Mouse (Mus musculus) liver, embryonic 12.5 days (tissue): Measurements from ENCODE around the gene Bmp2. TPM values are rescaled to one million over a fixed set of nuclear protein-coding genes. Genes with fewer than 3 reads are reported as not detected.

Experiments
- ATAC-seq: fragments of 200-750 bp; cut with Nextera tagmentation; 2 replicates; pipeline ENCODE4 v1.8.0; 2017; ENCODE audit warnings: moderate number of reproducible peaks, mild to moderate bottlenecking, moderate library complexity
- H3K27ac ChIP-seq: fragments of 300-500 bp; sonication (generic); 2 replicates; pipeline ENCODE4 v1.5.1; 2016; ENCODE audit warnings: mild to moderate bottlenecking
- H3K27me3 ChIP-seq: fragments of 300-500 bp; sonication (generic); replicated peaks from 2 replicates; pipeline ENCODE4 v1.6.1; 2016; ENCODE audit warnings: mild to moderate bottlenecking, moderate library complexity
- H3K36me3 ChIP-seq: fragments of 300-500 bp; sonication (generic); 2 replicates; pipeline ENCODE4 v1.6.1; 2016; ENCODE audit warnings: mild to moderate bottlenecking, moderate library complexity
- H3K4me1 ChIP-seq: fragments of 300-500 bp; sonication (generic); 2 replicates; pipeline ENCODE4 v1.6.1; 2016
- H3K4me2 ChIP-seq: fragments of 300-500 bp; sonication (generic); 2 replicates; pipeline ENCODE4 v1.6.1; 2016; ENCODE audit warnings: mild to moderate bottlenecking, moderate library complexity
- H3K4me3 ChIP-seq: fragments of 300-500 bp; sonication (generic); 2 replicates; pipeline ENCODE4 v1.5.1; 2016; ENCODE audit warnings: mild to moderate bottlenecking, moderate library complexity
- H3K9ac ChIP-seq: fragments of 300-500 bp; sonication (generic); 2 replicates; pipeline ENCODE4 v1.6.1; 2016; ENCODE audit warnings: mild to moderate bottlenecking, moderate library complexity
- H3K9me3 ChIP-seq: fragments of 300-500 bp; sonication (generic); replicated peaks from 2 replicates; pipeline ENCODE4 v1.6.1; 2016; ENCODE audit warnings: mild to moderate bottlenecking, moderate library complexity
- WGBS: fragments of 180-500 bp; shearing (Covaris S2); methylation state at CpG from one replicate; pipeline ENCODE4 v1.1.7; 2016; ENCODE audit not compliant: insufficient replicate concordance; 5-methylcytosine and 5-hydroxymethylcytosine counted together
- polyA plus RNA-seq: library from polyadenylated mRNA; unstranded; fragments of >200 nt; fragmentation: Nextera tagmentation; extraction: Ambion mirVana; gene quantifications from 2 replicates; pipeline ENCODE4 v1.2.1, GENCODE M21; 2016

The Bmp2 gene
- 6.7 TPM in 2 replicates for polyA plus RNA-seq

DNA sequence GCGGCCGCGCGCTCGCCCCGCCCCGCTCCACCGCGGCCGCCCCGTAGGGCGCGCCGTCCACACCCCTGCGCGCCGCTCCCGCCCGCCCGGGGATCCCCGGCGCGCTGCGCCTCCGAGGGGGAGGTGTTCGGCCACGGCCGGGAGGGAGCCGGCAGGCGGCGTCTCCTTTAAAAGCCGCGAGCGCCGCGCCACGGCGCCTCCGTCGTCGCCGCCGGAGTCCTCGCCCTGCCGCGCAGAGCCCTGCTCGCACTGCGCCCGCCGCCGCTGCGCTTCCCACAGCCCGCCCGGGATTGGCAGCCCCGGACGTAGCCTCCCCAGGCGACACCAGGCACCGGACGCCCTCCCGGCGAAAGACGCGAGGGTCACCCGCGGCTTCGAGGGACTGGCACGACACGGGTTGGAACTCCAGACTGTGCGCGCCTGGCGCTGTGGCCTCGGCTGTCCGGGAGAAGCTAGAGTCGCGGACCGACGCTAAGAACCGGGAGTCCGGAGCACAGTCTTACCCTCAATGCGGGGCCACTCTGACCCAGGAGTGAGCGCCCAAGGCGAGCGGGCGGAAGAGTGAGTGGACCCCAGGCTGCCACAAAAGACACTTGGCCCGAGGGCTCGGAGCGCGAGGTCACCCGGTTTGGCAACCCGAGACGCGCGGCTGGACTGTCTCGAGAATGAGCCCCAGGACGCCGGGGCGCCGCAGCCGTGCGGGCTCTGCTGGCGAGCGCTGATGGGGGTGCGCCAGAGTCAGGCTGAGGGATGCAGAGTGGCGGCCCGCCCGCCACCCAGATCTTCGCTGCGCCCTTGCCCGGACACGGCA lies at the start of gene Bmp2:
Gene Bmp2 (plus strand): TSS at position 129 of the 811 bp plus-strand sequence.
- Histone ChIP-seq H3K27ac (no peak within 1 kb of the TSS), H3K27me3 (peaks cover 78% of the 10 kb centered on the region), H3K4me3 (peak within 1 kb of the TSS; percentile 53), H3K9me3 (no peaks in the 10 kb centered on the region), H3K4me2 (peak within 1 kb of the TSS; percentile 66), H3K9ac (peak within 1 kb of the TSS; percentile 31), H3K36me3 (no peaks in the 10 kb centered on the region), H3K4me1 (0 out of 2 replicates have a peak, but pooled peaks cover 8% of the 10 kb centered on the region)
- ATAC-seq, result peak; percentile 56; the same call in 1 of the 2 replicates
- WGBS, result 0% methylated on average over 84 of the region's 110 CpGs

DNA sequence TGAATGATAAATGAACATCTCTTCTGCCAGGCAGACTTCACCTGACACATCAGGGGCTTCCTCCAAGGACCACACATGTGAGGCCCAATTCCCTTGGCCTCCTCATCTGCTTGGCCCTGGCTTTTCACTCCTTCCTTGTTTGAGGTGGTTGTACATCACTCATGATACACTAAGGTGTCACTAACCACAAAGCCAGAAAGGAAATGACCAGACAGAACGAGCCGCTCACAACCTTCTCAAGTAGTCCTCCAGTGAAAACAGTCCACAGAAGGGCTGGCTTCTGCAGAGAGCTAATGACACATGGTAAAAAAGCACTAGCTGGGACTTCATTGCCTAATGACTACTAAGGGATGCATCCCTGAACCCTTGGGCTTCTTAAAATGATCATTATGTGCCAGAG lies 46.3 kb upstream of the Bmp2 start:
- Histone ChIP-seq H3K4me1 (0 out of 2 replicates have a peak, but pooled peaks cover 3% of the 10 kb centered on the region), H3K9me3 (no peaks in the 10 kb centered on the region), H3K4me3 (no peak overlapping the region), H3K36me3 (no peaks in the 10 kb centered on the region), H3K9ac (no peak overlapping the region), H3K27ac (no peak overlapping the region), H3K27me3 (no peaks in the 10 kb centered on the region), H3K4me2 (no peak overlapping the region)
- 19% methylated on average over 2 of the region's 2 CpGs for WGBS
- ATAC-seq, result no peak

DNA sequence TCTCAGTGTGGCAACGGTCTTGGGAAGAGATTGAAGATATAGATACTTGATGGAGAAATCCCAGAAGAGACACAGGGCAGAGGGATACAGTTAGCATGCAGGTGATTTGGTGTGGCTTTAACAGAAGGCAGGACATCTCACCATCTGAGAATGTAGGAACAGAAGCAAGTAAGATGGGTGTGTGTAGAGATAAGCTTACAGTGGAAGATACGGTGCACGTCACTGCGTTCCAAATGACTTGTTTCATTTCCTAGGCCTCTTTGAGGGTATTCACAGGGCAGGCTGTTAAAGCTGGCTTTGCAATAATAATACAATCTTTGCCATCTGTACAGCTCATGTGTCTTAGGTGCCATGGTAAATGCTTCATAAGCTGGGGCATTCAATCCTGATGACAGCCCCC lies 44.9 kb upstream of the Bmp2 start:
- H3K27me3 ChIP-seq, result no peaks in the 10 kb centered on the region
- 0 out of 2 replicates have a peak, but pooled peaks cover 3% of the 10 kb centered on the region for H3K4me1 ChIP-seq
- 53% methylated on average over 4 of the region's 4 CpGs for WGBS
- H3K36me3 ChIP-seq, result no peaks in the 10 kb centered on the region
- ATAC-seq, result no peak
- no peak overlapping the region for H3K9ac ChIP-seq
- H3K4me2 ChIP-seq, result no peak overlapping the region
- H3K9me3 ChIP-seq, result no peaks in the 10 kb centered on the region
- no peak overlapping the region for H3K27ac ChIP-seq
- H3K4me3 ChIP-seq, result no peak overlapping the region

DNA sequence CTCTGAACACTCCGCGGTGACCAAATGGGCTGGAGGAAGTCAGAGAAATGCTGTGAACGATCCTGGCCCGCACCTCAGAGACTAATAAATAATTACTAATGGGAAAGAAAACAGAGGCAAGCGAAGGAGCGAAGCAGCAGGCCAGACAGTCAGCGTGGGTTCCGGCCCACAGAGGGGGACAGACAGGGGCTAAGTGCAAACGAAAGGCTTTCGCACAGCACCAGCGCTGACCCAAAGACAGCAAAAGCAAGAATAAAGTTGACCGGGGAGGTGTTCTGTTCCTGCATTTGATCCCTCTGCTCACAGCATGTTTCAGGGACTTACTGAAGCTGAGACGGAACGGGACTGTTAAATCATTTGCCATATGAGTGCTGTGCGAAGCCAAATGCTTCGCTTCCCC lies 42.8 kb upstream of the Bmp2 start:
- Histone ChIP-seq H3K9ac (no peak overlapping the region), H3K27ac (no peak overlapping the region), H3K4me1 (no peaks in the 10 kb centered on the region), H3K9me3 (no peaks in the 10 kb centered on the region), H3K4me2 (no peak overlapping the region), H3K4me3 (no peak overlapping the region), H3K36me3 (no peaks in the 10 kb centered on the region), H3K27me3 (no peaks in the 10 kb centered on the region)
- WGBS, result 79% methylated on average over 16 of the region's 16 CpGs
- no peak for ATAC-seq

DNA sequence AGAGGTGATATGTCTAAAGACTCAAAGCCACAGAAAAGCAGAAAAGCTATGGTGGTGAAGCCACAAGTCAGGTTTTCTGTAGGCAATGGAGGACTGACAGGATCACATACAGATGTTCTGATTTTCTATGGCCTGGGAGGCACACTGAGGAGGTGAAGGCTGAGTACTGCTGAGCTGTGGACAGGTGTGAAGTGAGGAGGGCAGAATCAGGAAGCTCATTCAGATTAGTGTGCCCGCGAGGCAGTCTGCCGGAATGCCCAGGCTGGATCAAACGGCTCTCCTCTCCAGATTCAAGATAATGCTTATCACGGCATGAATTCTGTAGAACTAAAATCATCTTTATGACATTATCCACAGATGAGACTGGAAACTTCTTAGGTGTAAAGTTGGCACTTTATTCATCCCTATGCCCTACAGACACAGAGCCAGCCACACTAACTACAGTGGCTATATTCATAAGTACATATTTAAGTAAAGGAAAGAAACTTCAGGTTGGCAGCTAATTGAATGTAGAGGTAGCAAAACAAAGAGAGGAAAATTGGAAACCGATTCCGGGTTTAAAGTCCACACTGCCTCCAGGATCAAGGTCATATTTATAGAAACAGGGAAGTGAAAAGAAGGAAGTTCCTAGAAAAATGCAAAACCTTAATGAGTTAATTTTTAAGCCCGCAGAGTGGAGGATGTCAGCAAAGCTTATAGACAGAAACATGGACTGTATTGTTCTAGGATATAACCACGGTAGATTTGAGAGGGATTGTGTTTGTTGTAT lies 40.8 kb upstream of the Bmp2 start:
- Histone ChIP-seq H3K4me3 (no peak overlapping the region), H3K27me3 (no peaks in the 10 kb centered on the region), H3K9ac (no peak overlapping the region), H3K36me3 (no peaks in the 10 kb centered on the region), H3K9me3 (no peaks in the 10 kb centered on the region), H3K4me2 (no peak overlapping the region), H3K4me1 (no peaks in the 10 kb centered on the region), H3K27ac (no peak overlapping the region)
- 37% methylated on average over 9 of the region's 9 CpGs for WGBS
- no peak for ATAC-seq

DNA sequence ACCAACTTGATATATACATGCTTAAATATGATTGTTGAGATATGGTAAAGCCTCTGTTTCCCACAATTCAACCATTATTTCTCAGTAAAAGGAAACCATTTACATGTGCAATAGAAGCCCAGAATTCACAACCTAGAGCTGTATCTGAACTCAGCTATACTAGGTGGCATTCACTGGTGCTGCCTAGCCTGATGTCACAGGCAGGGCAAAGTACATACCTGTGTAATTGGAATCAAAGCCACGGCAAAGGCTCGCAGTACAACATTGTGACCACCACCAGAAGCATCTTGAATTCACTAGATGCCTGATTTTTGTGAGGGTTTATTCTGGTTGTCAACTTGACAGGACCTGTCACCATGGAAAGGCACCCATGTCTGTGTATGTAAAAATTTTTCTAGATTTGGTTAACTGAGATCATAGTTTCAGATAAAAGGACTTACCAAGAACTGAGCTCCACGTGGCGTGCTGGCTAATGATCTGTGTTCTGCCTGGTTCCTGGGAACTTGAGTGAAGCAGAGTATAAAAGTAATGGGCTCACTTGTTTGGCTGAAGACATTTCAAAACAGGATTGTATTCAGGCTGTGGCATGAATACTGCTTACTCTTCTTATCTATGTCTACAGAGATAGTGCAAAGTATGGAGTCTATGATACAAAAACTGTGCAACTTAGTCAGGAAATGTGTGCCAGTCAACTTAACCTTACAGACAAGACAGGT lies 35.5 kb upstream of the Bmp2 start:
- H3K4me2 ChIP-seq, result no peak overlapping the region
- ATAC-seq, result no peak
- H3K27ac ChIP-seq, result no peak overlapping the region
- H3K9ac ChIP-seq, result no peak overlapping the region
- no peaks in the 10 kb centered on the region for H3K9me3 ChIP-seq
- H3K36me3 ChIP-seq, result no peaks in the 10 kb centered on the region
- H3K27me3 ChIP-seq, result no peaks in the 10 kb centered on the region
- no peak overlapping the region for H3K4me3 ChIP-seq
- H3K4me1 ChIP-seq, result no peaks in the 10 kb centered on the region
- 71% methylated on average over 4 of the region's 4 CpGs for WGBS

DNA sequence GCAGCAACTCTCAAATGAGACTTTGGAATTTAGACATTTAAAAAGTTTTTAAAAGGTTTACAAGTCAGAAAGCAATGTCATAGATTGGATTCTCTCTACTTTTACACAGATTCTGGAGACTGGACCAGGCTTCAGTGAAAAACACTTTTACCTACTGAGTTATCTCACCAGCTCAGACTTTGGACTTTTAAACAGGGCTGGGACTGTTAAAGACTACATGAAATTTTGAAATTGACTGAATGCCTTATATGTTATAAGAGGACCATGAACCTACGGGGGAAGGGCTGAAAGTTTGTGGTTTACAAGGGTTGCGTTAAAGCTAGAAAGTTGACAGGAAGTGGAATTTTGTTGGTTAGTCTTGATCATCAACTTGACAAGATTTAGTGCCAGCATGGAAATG lies 34.1 kb upstream of the Bmp2 start:
- Histone ChIP-seq H3K4me2 (no peak overlapping the region), H3K27me3 (no peaks in the 10 kb centered on the region), H3K27ac (no peak overlapping the region), H3K9me3 (no peaks in the 10 kb centered on the region), H3K36me3 (no peaks in the 10 kb centered on the region), H3K9ac (no peak overlapping the region), H3K4me3 (no peak overlapping the region), H3K4me1 (no peaks in the 10 kb centered on the region)
- 30% methylated on average over 2 of the region's 2 CpGs for WGBS
- no peak for ATAC-seq

DNA sequence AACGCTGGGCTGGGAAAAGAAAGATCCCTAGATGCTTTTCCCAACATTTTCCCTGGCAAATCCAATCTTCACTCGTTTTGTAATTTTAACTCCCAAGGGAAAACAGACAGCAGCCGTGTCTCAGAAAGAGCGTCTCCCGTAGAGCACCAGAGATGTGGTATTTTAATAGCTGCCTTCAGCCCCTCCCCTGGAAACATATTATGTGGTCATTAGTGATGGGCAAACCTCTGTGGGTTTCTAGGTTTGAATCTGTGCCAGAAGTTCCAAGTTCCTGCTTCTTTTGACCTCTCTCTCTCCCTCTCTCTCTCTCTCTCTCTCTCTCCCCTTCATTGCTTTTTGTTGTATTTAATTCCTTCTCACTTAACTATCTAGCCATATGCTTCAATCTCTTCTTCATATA lies 30.8 kb upstream of the Bmp2 start:
- no peaks in the 10 kb centered on the region for H3K27me3 ChIP-seq
- H3K36me3 ChIP-seq, result no peaks in the 10 kb centered on the region
- H3K4me1 ChIP-seq, result no peaks in the 10 kb centered on the region
- no peak overlapping the region for H3K9ac ChIP-seq
- H3K27ac ChIP-seq, result no peak overlapping the region
- 69% methylated on average over 5 of the region's 5 CpGs for WGBS
- no peak for ATAC-seq
- H3K4me3 ChIP-seq, result no peak overlapping the region
- H3K4me2 ChIP-seq, result no peak overlapping the region
- H3K9me3 ChIP-seq, result no peaks in the 10 kb centered on the region

DNA sequence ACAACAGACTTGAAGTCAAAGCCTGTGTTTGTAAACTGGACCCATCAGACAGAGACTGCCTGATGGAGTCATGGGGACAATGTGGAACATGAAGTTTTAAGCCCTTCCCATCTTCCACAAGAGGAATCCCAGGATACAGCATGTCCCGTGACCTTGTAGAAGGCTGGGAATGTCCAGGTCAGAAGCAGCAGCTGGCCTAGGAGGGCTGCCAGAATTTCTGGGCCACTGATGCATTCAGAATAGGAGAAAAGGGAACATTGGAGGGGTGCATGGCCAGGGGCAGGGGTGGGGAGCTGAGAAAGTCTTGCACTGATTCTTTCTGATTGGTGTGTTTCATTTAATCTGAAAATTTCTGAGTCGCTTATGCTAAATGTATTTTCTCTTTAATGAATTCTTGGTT lies 29.8 kb upstream of the Bmp2 start:
- no peaks in the 10 kb centered on the region for H3K4me1 ChIP-seq
- H3K9me3 ChIP-seq, result no peaks in the 10 kb centered on the region
- H3K27ac ChIP-seq, result no peak overlapping the region
- no peak overlapping the region for H3K4me3 ChIP-seq
- no peak for ATAC-seq
- H3K36me3 ChIP-seq, result no peaks in the 10 kb centered on the region
- no peak overlapping the region for H3K9ac ChIP-seq
- H3K27me3 ChIP-seq, result no peaks in the 10 kb centered on the region
- WGBS, result 67% methylated on average over 2 of the region's 2 CpGs
- H3K4me2 ChIP-seq, result no peak overlapping the region

DNA sequence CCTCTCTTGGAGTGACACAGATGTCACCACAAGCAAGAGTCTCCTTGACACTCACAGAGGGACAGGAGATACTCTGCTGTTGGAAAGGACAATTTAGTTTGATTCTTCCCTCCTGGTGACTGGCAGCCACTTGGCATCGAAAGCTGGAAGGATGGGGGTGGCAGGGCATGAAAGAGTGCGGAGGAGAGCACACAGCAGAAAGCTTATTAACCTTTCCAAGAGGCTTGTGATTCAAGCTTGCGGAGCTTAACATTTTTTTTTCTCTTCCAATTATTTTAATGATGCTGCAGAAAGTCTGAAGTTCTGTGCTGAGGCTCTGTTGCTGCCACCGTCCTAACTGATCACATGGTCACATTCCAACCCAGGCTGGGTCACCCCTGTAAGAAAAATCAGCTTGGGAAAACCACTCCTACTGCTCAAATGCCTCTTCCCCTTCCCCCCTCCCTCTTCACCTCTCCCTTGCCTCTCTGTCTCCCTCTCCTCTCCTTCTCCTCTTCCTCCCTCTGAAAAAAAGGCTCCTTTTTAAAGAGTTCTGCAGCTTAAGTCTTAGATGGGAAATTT lies 26.3 kb upstream of the Bmp2 start:
- no peak for ATAC-seq
- 52% methylated on average over 4 of the region's 4 CpGs for WGBS

DNA sequence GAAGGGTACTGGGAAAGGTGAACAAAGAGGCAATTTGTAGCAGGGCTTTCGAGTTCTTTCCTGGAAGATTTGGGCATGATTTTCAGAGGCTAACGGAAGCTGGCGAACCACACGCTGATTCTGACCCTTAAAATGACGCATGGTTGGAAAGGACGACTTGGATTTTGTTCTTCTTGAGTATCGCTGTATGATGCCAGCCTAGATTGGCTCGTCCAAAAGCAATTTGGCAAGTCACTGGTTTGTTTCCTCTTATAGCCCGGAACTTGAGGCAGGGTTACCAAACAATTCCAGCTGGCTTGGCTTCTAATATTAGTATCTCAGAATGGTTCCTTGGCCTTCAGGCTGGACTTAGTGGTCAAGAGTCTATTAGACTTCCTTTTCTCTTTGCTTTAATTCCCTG lies 22.6 kb upstream of the Bmp2 start:
- Histone ChIP-seq H3K27me3 (no peaks in the 10 kb centered on the region), H3K9me3 (no peaks in the 10 kb centered on the region), H3K4me2 (no peak overlapping the region), H3K9ac (no peak overlapping the region), H3K36me3 (no peaks in the 10 kb centered on the region), H3K27ac (no peak overlapping the region), H3K4me3 (no peak overlapping the region), H3K4me1 (no peaks in the 10 kb centered on the region)
- ATAC-seq, result no peak
- WGBS, result 73% methylated on average over 9 of the region's 9 CpGs

More for the DNA sequence above, 26.3 kb upstream of the Bmp2 start:
- Histone ChIP-seq H3K9me3 (no peaks in the 10 kb centered on the region), H3K4me2 (no peak overlapping the region), H3K4me1 (no peaks in the 10 kb centered on the region), H3K27ac (no peak overlapping the region), H3K36me3 (no peaks in the 10 kb centered on the region), H3K4me3 (no peak overlapping the region), H3K27me3 (no peaks in the 10 kb centered on the region), H3K9ac (no peak overlapping the region)
